Mouse (Mus musculus): ENCODE measurements around the gene Txnrd2. TPM values are rescaled to one million over a fixed set of nuclear protein-coding genes. Genes with fewer than 3 reads are reported as not detected.
A peak's percentile ranks its signal among the peaks of the same experiment; 100 is the strongest.

Gene Txnrd2
- polyA plus RNA-seq, 1 experiment from 2014 or later = 20.4 TPM

DNA sequence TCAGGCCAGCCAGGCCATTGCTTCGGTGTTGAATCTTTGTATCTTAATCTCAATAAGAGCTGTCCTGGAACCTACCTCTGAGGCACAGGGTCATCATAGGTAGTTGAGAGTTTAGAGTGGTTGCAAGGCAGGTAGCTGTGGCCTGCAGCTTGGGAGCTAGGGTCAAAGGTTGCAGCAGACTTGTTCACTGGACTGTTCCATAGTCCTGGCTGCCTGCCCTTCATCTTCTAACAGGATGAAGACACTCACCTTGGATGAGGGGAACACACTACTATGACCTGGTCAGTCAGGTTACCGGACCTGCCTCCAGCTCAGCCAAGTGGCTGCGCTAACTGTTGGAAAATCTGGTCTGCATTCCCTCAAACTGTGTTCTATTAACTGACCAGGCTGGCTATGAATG is 35.1 kb upstream of the Txnrd2 start:
- H3K27me3 ChIP-seq (ENCODE audit: control insufficient read depth, insufficient read depth, low read length) = no peaks in the 10 kb centered on the region
- no peaks in the 10 kb centered on the region for H3K36me3 ChIP-seq (ENCODE audit: control insufficient read depth, insufficient read depth, low read length)
- no peak overlapping the region for H3K4me2 ChIP-seq (ENCODE audit: low read depth)
- no peak for DNase-seq (ENCODE audit: low spot score)
- WGBS = 97% methylated on average over 3 of the region's 3 CpGs
- H3K9ac ChIP-seq (ENCODE audit: low read length) = no peak overlapping the region
- H3K4me3 ChIP-seq (ENCODE audit: low read depth, low read length) = no peak overlapping the region
- H3K4me1 ChIP-seq (ENCODE audit: control insufficient read depth, insufficient read depth, low read length) = peaks cover 54% of the 10 kb centered on the region
- no peak for ATAC-seq (ENCODE audit: insufficient read depth, low FRiP score, low TSS enrichment)
- no peak overlapping the region for H3K27ac ChIP-seq (ENCODE audit: low read depth, low read length)
- no peaks in the 10 kb centered on the region for H3K9me3 ChIP-seq (ENCODE audit: control insufficient read depth, low read length)

DNA sequence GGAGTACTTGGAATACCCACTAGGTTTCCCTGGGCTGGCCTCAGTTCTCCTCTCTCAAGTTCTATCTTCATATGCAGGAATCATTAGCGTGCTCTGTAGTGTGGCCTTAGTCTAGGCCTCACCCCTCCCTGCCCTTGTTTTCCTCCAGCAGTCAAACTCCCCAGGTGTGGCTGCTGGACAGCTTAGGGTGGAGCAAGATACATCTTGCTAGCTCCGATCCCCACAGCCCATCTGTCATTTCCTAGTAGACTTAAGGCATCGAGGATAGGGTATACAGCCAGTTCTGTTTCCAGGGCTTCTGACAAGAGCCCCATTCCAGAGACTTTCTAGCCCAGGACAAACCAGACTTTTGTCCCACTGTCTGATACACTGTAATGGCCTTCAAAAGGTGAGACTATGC is 34.5 kb upstream of the Txnrd2 start:
- no peak overlapping the region for H3K4me2 ChIP-seq (ENCODE audit: low read depth)
- ATAC-seq (ENCODE audit: insufficient read depth, low FRiP score, low TSS enrichment) = no peak
- H3K9me3 ChIP-seq (ENCODE audit: control insufficient read depth, low read length) = no peaks in the 10 kb centered on the region
- no peak overlapping the region for H3K9ac ChIP-seq (ENCODE audit: low read length)
- H3K27me3 ChIP-seq (ENCODE audit: control insufficient read depth, insufficient read depth, low read length) = no peaks in the 10 kb centered on the region
- peaks cover 56% of the 10 kb centered on the region for H3K4me1 ChIP-seq (ENCODE audit: control insufficient read depth, insufficient read depth, low read length)
- no peak for DNase-seq (ENCODE audit: low spot score)
- WGBS = 83% methylated on average over 3 of the region's 3 CpGs
- H3K36me3 ChIP-seq (ENCODE audit: control insufficient read depth, insufficient read depth, low read length) = no peaks in the 10 kb centered on the region
- H3K4me3 ChIP-seq (ENCODE audit: low read depth, low read length) = no peak overlapping the region
- no peak overlapping the region for H3K27ac ChIP-seq (ENCODE audit: low read depth, low read length)

DNA sequence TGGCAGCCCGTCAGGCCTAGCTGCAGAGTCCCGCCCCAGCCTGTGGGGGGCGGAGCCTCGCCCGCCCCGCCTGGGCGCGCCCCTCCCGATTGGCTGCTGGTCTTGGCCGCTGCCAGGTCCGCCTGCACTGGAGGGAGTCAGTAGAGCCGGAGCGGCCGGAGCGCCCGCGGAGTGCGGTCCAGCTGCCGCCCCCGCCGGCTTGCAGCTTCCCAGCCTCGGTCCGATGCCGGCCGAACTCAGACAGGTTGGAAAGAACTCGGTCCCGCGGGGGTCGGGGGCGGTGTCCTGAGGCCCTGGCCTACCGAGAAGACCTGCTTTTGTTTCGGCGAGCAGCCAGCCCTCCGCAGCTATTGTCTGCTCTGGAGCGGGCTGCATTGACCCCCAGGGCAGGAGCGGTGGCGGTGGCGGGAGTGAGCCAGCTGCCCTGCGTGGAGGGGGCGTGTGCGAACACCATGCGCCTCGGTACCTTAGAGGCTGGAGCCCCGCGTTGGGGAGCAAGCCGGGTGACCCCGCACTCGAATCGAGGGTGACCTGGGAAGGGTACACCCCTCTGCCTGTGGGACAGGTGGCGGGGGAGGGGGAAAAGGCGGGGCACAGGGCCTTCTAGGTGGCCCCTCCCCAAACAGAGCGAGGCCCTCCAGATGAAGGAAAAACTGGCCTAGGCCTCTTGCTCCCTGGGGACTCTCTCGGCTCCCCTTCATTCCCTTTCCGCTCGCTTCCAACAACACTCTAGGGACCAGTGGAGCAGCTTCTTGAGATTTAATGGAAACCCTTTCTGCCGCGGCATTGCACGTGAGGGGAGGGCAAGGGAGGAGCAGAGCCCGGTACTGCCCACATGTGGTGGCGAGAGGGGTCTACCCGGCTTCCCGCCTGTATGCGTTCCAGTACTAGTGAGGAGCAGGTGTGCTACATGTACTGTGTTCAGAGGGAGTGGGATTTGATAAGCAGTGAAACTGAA is 33.4 kb upstream of the Txnrd2 start:
- Histone ChIP-seq H3K4me2 (ENCODE audit: low read depth) (peak overlapping the region; percentile 95), H3K36me3 (ENCODE audit: control insufficient read depth, insufficient read depth, low read length) (peaks cover 6% of the 10 kb centered on the region), H3K9ac (ENCODE audit: low read length) (peak overlapping the region; percentile 96), H3K27me3 (ENCODE audit: control insufficient read depth, insufficient read depth, low read length) (no peaks in the 10 kb centered on the region), H3K4me3 (ENCODE audit: low read depth, low read length) (peak overlapping the region; percentile 87), H3K4me1 (ENCODE audit: control insufficient read depth, insufficient read depth, low read length) (peaks cover 46% of the 10 kb centered on the region), H3K9me3 (ENCODE audit: control insufficient read depth, low read length) (no peaks in the 10 kb centered on the region), H3K27ac (ENCODE audit: low read depth, low read length) (peak overlapping the region; percentile 91)
- ATAC-seq (ENCODE audit: insufficient read depth, low FRiP score, low TSS enrichment) = peak; percentile 77
- peak; percentile 91 for DNase-seq (ENCODE audit: low spot score)
- WGBS = under 1% methylated on average over 63 of the region's 63 CpGs

DNA sequence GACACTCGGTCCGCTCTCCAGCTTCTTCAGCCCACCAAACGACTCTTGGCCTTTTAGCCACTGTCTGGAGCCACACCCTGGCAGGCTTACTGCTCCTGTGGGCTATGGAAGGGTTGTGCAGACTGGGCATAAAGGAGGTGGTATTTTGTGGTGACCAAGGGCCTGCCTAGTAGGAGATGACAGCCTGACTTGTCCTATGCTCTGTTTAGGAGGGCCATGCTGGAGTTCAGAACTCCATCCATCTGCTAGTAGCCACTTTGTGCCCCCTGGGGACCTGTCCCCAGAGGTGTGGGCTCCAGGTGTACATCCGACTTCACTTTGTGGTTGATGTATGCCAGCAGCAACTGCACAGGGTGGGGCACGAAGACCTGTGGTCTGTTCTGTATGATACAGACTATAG is 32.6 kb upstream of the Txnrd2 start:
- DNase-seq (ENCODE audit: low spot score) (no peak), ATAC-seq (ENCODE audit: insufficient read depth, low FRiP score, low TSS enrichment) (no peak)
- peak overlapping the region; percentile 96 for H3K9ac ChIP-seq (ENCODE audit: low read length)
- H3K4me2 ChIP-seq (ENCODE audit: low read depth) = peak overlapping the region; percentile 95
- WGBS = 57% methylated on average over 5 of the region's 5 CpGs
- H3K36me3 ChIP-seq (ENCODE audit: control insufficient read depth, insufficient read depth, low read length) = peaks cover 10% of the 10 kb centered on the region
- peak overlapping the region; percentile 87 for H3K4me3 ChIP-seq (ENCODE audit: low read depth, low read length)
- H3K4me1 ChIP-seq (ENCODE audit: control insufficient read depth, insufficient read depth, low read length) = peaks cover 38% of the 10 kb centered on the region
- H3K9me3 ChIP-seq (ENCODE audit: control insufficient read depth, low read length) = no peaks in the 10 kb centered on the region
- peak overlapping the region; percentile 40; the same call in 1 of the 2 replicates for H3K27ac ChIP-seq (ENCODE audit: low read depth, low read length)
- no peaks in the 10 kb centered on the region for H3K27me3 ChIP-seq (ENCODE audit: control insufficient read depth, insufficient read depth, low read length)

DNA sequence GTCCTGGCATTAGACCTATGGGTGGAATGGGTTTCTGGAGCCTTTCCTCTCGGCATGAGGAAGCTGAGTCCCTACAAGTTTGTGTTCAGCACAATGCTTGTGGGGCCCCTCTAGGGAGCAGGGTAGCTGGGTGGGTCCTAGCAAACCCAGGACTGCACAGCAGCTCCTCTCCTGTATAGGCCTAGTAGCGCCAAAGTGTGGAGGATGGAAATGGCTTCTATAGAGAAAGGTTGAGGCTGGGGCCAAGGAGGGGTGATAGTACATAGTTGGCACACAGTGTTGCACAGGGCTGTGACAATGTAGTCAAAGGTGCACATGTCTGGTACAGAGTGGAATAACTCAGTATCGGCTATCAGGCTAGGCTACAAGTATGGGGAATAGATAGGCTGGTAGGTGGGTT is 32.1 kb upstream of the Txnrd2 start:
- Histone ChIP-seq H3K9ac (ENCODE audit: low read length) (peak overlapping the region; percentile 96), H3K4me1 (ENCODE audit: control insufficient read depth, insufficient read depth, low read length) (peaks cover 37% of the 10 kb centered on the region), H3K27me3 (ENCODE audit: control insufficient read depth, insufficient read depth, low read length) (no peaks in the 10 kb centered on the region), H3K27ac (ENCODE audit: low read depth, low read length) (no peak overlapping the region), H3K4me3 (ENCODE audit: low read depth, low read length) (peak overlapping the region; percentile 87), H3K36me3 (ENCODE audit: control insufficient read depth, insufficient read depth, low read length) (peaks cover 12% of the 10 kb centered on the region), H3K4me2 (ENCODE audit: low read depth) (peak overlapping the region; percentile 95), H3K9me3 (ENCODE audit: control insufficient read depth, low read length) (no peaks in the 10 kb centered on the region)
- WGBS = 81% methylated on average over 3 of the region's 3 CpGs
- DNase-seq (ENCODE audit: low spot score) (no peak), ATAC-seq (ENCODE audit: insufficient read depth, low FRiP score, low TSS enrichment) (no peak)

DNA sequence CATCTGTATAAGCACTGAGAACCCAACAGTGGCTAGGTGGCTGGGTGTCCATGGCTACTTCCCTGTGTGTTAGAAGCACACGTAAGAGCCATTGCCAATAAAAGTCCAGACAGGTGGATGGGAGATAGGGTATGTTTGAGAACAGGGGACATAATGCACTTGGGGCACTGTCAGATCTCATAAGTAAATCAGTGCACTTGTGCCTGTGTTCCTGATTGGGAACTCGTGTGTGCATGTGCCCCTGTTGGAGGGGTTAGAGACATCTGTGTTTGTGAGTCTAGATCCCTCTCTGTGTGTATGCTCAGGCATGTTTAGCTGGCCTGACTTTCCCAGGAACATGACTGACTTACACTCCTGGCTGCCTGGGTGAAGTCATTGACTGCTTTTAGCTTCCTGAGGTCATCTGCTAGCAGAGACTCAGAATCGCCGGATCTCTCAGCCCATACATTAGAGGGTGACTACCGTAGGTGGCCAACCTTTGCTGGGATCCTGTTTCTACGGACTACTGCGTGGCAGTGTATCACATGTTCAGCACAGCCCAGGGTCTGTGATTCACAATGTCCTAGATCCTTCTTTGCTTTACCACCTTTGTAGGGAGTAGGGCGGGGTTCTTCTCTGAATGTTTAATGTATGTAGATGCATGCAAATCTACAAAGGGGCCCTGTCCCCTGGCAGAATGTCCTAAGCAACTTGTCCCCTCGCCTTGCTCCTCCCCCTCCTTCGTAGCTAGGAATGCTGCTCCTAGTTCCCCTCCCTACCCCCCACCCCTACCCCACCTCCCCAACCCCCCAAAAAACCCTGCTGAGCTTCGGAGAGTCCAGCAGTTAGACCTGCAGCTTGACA is 31.2 kb upstream of the Txnrd2 start:
- Histone ChIP-seq H3K9ac (ENCODE audit: low read length) (peak overlapping the region; percentile 18; the same call in 1 of the 2 replicates), H3K4me2 (ENCODE audit: low read depth) (peak overlapping the region; percentile 95), H3K4me1 (ENCODE audit: control insufficient read depth, insufficient read depth, low read length) (peaks cover 42% of the 10 kb centered on the region), H3K9me3 (ENCODE audit: control insufficient read depth, low read length) (no peaks in the 10 kb centered on the region), H3K4me3 (ENCODE audit: low read depth, low read length) (0 out of 2 replicates have a peak overlapping the region, but pooled peaks have one; percentile 8), H3K36me3 (ENCODE audit: control insufficient read depth, insufficient read depth, low read length) (peaks cover 18% of the 10 kb centered on the region), H3K27me3 (ENCODE audit: control insufficient read depth, insufficient read depth, low read length) (no peaks in the 10 kb centered on the region), H3K27ac (ENCODE audit: low read depth, low read length) (peak overlapping the region; percentile 82)
- 21% methylated on average over 11 of the region's 11 CpGs for WGBS
- ATAC-seq (ENCODE audit: insufficient read depth, low FRiP score, low TSS enrichment) (peak; percentile 41), DNase-seq (ENCODE audit: low spot score) (peak; percentile 57)

DNA sequence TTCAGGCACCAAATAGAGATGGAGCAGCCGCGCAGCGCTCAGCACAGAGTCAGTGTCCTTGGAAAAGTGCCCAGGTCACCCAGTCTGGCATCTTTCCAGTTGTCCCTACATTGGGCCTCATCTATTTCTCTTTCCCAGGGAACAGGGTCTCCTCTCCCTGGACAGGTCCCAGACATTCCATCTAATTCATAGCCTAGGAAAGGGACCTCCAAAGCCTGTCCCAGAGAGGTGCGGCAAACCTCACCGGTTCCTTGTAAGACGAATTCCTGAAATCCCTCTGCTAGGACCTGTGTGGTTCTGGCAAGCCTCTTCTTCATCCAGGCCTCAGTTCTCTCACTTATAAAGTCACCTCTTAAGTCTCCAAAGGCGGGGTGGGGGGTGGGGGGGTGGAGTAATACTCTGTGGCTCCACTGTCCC is 30.6 kb upstream of the Txnrd2 start:
- peaks cover 48% of the 10 kb centered on the region for H3K4me1 ChIP-seq (ENCODE audit: control insufficient read depth, insufficient read depth, low read length)
- H3K9ac ChIP-seq (ENCODE audit: low read length) = peak overlapping the region; percentile 29; the same call in 1 of the 2 replicates
- peaks cover 23% of the 10 kb centered on the region for H3K36me3 ChIP-seq (ENCODE audit: control insufficient read depth, insufficient read depth, low read length)
- H3K4me2 ChIP-seq (ENCODE audit: low read depth) = peak overlapping the region; percentile 95
- WGBS = 38% methylated on average over 6 of the region's 7 CpGs
- ATAC-seq (ENCODE audit: insufficient read depth, low FRiP score, low TSS enrichment) (no peak; the same call in 1 of the 2 replicates), DNase-seq (ENCODE audit: low spot score) (no peak)
- H3K27ac ChIP-seq (ENCODE audit: low read depth, low read length) = peak overlapping the region; percentile 82
- no peaks in the 10 kb centered on the region for H3K27me3 ChIP-seq (ENCODE audit: control insufficient read depth, insufficient read depth, low read length)
- H3K9me3 ChIP-seq (ENCODE audit: control insufficient read depth, low read length) = no peaks in the 10 kb centered on the region
- no peak overlapping the region; the same call in 1 of the 2 replicates for H3K4me3 ChIP-seq (ENCODE audit: low read depth, low read length)

DNA sequence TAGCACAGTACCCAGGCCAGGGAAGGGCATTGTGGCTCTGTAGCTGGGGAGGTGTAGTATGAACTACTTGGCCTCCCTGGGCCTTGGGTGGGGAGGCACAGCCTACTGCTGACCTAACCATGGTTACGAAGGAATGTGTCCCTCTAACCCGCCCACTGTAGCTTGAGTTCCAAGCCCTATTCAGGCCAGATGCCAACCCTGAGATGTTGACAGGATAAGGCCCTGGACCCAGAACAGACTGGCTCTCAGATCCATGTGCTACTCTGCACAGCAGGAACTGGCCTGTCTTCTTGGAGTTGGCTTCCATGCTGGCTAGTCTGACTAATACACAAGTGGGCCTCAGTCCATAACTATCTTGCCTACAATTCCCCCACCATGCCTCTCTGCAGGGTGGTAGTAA is 30.0 kb upstream of the Txnrd2 start:
- no peak for ATAC-seq (ENCODE audit: insufficient read depth, low FRiP score, low TSS enrichment)
- peaks cover 54% of the 10 kb centered on the region for H3K4me1 ChIP-seq (ENCODE audit: control insufficient read depth, insufficient read depth, low read length)
- DNase-seq (ENCODE audit: low spot score) = no peak
- H3K9ac ChIP-seq (ENCODE audit: low read length) = peak overlapping the region; percentile 29; the same call in 1 of the 2 replicates
- peak overlapping the region; percentile 82 for H3K27ac ChIP-seq (ENCODE audit: low read depth, low read length)
- no peaks in the 10 kb centered on the region for H3K27me3 ChIP-seq (ENCODE audit: control insufficient read depth, insufficient read depth, low read length)
- no peak overlapping the region for H3K4me3 ChIP-seq (ENCODE audit: low read depth, low read length)
- H3K36me3 ChIP-seq (ENCODE audit: control insufficient read depth, insufficient read depth, low read length) = peaks cover 24% of the 10 kb centered on the region
- 69% methylated on average over 2 of the region's 2 CpGs for WGBS
- H3K4me2 ChIP-seq (ENCODE audit: low read depth) = peak overlapping the region; percentile 95
- no peaks in the 10 kb centered on the region for H3K9me3 ChIP-seq (ENCODE audit: control insufficient read depth, low read length)

Data from neural tube, embryonic 11.5 days (tissue).